Comparison of ENCODE assay signal across 8 mouse cellular contexts in the genomic region with DNA sequence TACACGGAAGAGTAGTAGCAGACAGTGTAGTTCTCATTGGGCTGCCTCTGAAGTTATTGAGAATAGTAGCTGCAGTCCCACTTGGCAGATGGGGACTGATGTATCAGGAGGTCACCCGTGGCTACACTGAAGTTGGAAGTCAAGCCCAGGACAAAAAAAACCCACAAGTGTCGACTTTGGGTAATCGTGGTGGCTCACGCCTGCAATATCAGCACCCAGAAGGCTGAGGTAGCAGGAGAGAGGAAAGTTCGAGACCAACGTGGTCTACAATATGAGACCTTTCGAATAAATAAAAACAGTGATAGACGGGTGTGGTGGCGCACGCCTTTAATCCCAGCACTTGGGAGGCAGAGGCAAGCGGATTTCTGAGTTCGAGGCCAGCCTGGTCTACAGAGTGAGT. TPM values are rescaled to one million over a fixed set of nuclear protein-coding genes. Genes with fewer than 3 reads are reported as not detected.
DNase-seq lines count a peak whose midpoint lies in the region; ATAC-seq and TF ChIP-seq lines count a peak whose summit lies in the region.

No protein-coding gene starts in this region.

- DNase-seq in kidney, adult 9 months = no peak
- peak; percentile 59 for DNase-seq in MEL (ENCODE audit: low read depth, low spot score)
- DNase-seq in heart, postnatal 0 days (ENCODE audit: low spot score) = no peak
- no peak for DNase-seq in midbrain, embryonic 11.5 days (ENCODE audit: low spot score, missing footprints)
- DNase-seq in urinary bladder, postnatal 4 days (ENCODE audit: low spot score in 2 of 2) = no peak
- DNase-seq in embryo, embryonic 10.5 days (ENCODE audit: low spot score) = no peak
- no peak for DNase-seq in retina, postnatal 1 day

- TF ChIP-seq POLR2A in MEL (IDR thresholded peaks at IDR 0.05; ENCODE audit: control insufficient read depth in 1 of 2, insufficient read depth in 1 of 2, low read depth in 1 of 2, low read length in 2 of 2, poor library complexity in 1 of 2) = no peak

- H3K9ac ChIP-seq in kidney, embryonic 14.5 days (ENCODE audit: low read depth, low read length) = peak overlapping the region; percentile 56; the same call in 1 of the 2 replicates
- peak overlapping the region; percentile 74 for H3K9ac ChIP-seq in MEL (ENCODE audit: control insufficient read depth, low read depth, low read length, poor library complexity, severe bottlenecking)
- H3K9ac ChIP-seq in heart, postnatal 0 days (replicated peaks; ENCODE audit: low read depth, low read length) = peak overlapping the region; percentile 68; the same call in 1 of the 2 replicates
- H3K9ac ChIP-seq in midbrain, embryonic 11.5 days (ENCODE audit: low read length) = peak overlapping the region; percentile 53

- WGBS in kidney, embryonic 14.5 days = 47% methylated on average over 13 of the region's 13 CpGs
- 38% methylated on average over 13 of the region's 13 CpGs for WGBS in heart, postnatal 0 days
- 43% methylated on average over 13 of the region's 13 CpGs for WGBS in midbrain, embryonic 11.5 days

- TF ChIP-seq CTCF in MEL (IDR thresholded peaks at IDR 0.05 in 2 of 3, conservative IDR thresholded peaks at IDR 0.05 in 1 of 3; ENCODE audit: control insufficient read depth in 1 of 3, insufficient read depth in 1 of 3, low read depth in 2 of 3, low read length in 3 of 3, poor library complexity in 1 of 3, severe bottlenecking in 1 of 3) = no peak
- TF ChIP-seq CTCF in heart, postnatal 0 days (IDR thresholded peaks at IDR 0.05; ENCODE audit: low read depth) = no peak

- no peaks in the 10 kb centered on the region for H3K79me2 ChIP-seq in MEL (ENCODE audit: control insufficient read depth, insufficient read depth, low read length, poor library complexity)

- no peak for ATAC-seq in kidney, embryonic 14.5 days (ENCODE audit: low FRiP score, low TSS enrichment)
- ATAC-seq in heart, postnatal 0 days (ENCODE audit: insufficient read depth, low read depth) = no peak
- ATAC-seq in midbrain, embryonic 11.5 days (ENCODE audit: low FRiP score) = no peak

- H3K4me2 ChIP-seq in kidney, embryonic 14.5 days (replicated peaks; ENCODE audit: low read depth, low read length) = peak overlapping the region; percentile 56
- H3K4me2 ChIP-seq in heart, postnatal 0 days (ENCODE audit: low read depth, low read length) = peak overlapping the region; percentile 83
- peak overlapping the region; percentile 46 for H3K4me2 ChIP-seq in midbrain, embryonic 11.5 days

- TF ChIP-seq EP300 in MEL (IDR thresholded peaks at IDR 0.05; ENCODE audit: low read depth in 1 of 2, low read length in 2 of 2) = no peak
- TF ChIP-seq EP300 in heart, postnatal 0 days (IDR thresholded peaks at IDR 0.05; ENCODE audit: low read depth) = no peak

- no peaks in the 10 kb centered on the region for H3K9me3 ChIP-seq in kidney, embryonic 14.5 days (ENCODE audit: control insufficient read depth, low read length)
- H3K9me3 ChIP-seq in MEL (replicated peaks; ENCODE audit: insufficient read depth, low read length) = no peaks in the 10 kb centered on the region
- no peaks in the 10 kb centered on the region for H3K9me3 ChIP-seq in heart, postnatal 0 days (replicated peaks; ENCODE audit: control insufficient read depth, low read length)
- no peaks in the 10 kb centered on the region for H3K9me3 ChIP-seq in midbrain, embryonic 11.5 days (ENCODE audit: control insufficient read depth, low read length)

- peaks cover 6% of the 10 kb centered on the region; the same call in 1 of the 2 replicates for H3K4me1 ChIP-seq in kidney, embryonic 14.5 days (ENCODE audit: control insufficient read depth, insufficient read depth, low read length)
- peaks cover 12 to 31% of the 10 kb centered on the region in 2 experiments for H3K4me1 ChIP-seq in MEL (ENCODE audit: control insufficient read depth in 1 of 2, insufficient read depth in 2 of 2, low read length in 2 of 2)
- 0 out of 2 replicates have a peak, but pooled peaks cover 4% of the 10 kb centered on the region for H3K4me1 ChIP-seq in heart, postnatal 0 days (ENCODE audit: control insufficient read depth, insufficient read depth)
- no peaks in the 10 kb centered on the region for H3K4me1 ChIP-seq in midbrain, embryonic 11.5 days (ENCODE audit: control insufficient read depth, insufficient read depth, low read length)

- TF ChIP-seq RAD21 in MEL (IDR thresholded peaks at IDR 0.05; ENCODE audit: low read depth, low read length) = no peak

- H3K27me3 ChIP-seq in kidney, embryonic 14.5 days (ENCODE audit: control insufficient read depth, insufficient read depth, low read length) = no peaks in the 10 kb centered on the region
- no peaks in the 10 kb centered on the region for H3K27me3 ChIP-seq in MEL (ENCODE audit: control insufficient read depth in 1 of 2, insufficient read depth in 2 of 2, low read length in 2 of 2)
- no peaks in the 10 kb centered on the region for H3K27me3 ChIP-seq in heart, postnatal 0 days (ENCODE audit: control insufficient read depth, insufficient read depth, low read length)
- no peaks in the 10 kb centered on the region for H3K27me3 ChIP-seq in midbrain, embryonic 11.5 days (ENCODE audit: control insufficient read depth, insufficient read depth, low read length)

- H3K36me3 ChIP-seq in kidney, embryonic 14.5 days (ENCODE audit: control insufficient read depth, insufficient read depth, low read length) = no peaks in the 10 kb centered on the region
- peaks cover 0 to 22% of the 10 kb centered on the region in 2 experiments; a peak in 2 of 4 replicates for H3K36me3 ChIP-seq in MEL (ENCODE audit: control insufficient read depth in 1 of 2, insufficient read depth in 2 of 2, low read length in 2 of 2)
- no peaks in the 10 kb centered on the region for H3K36me3 ChIP-seq in heart, postnatal 0 days (replicated peaks; ENCODE audit: control insufficient read depth, insufficient read depth, low read length)
- no peaks in the 10 kb centered on the region for H3K36me3 ChIP-seq in midbrain, embryonic 11.5 days (ENCODE audit: control insufficient read depth, insufficient read depth, low read length)

- no peak overlapping the region for H3K27ac ChIP-seq in kidney, embryonic 14.5 days (ENCODE audit: low read depth, low read length)
- no peak overlapping the region for H3K27ac ChIP-seq in MEL (ENCODE audit: control insufficient read depth, low read depth, low read length)
- peak overlapping the region; percentile 77 for H3K27ac ChIP-seq in heart, postnatal 0 days (ENCODE audit: low read depth)
- no peak overlapping the region for H3K27ac ChIP-seq in midbrain, embryonic 11.5 days (ENCODE audit: low read depth, low read length)

- H3K4me3 ChIP-seq in kidney, embryonic 14.5 days (ENCODE audit: low read length) = peak overlapping the region; percentile 54
- H3K4me3 ChIP-seq in MEL (ENCODE audit: control insufficient read depth in 1 of 2, insufficient read depth in 1 of 2, low read depth in 2 of 2, low read length in 2 of 2) = peak overlapping the region; percentile 77 to 78
- peak overlapping the region; percentile 69 for H3K4me3 ChIP-seq in heart, postnatal 0 days (ENCODE audit: low read depth, low read length)
- peak overlapping the region; percentile 45 for H3K4me3 ChIP-seq in midbrain, embryonic 11.5 days (ENCODE audit: low read depth, low read length)

TF ChIP-seq in MEL, 35 proteins besides CTCF, POLR2A, EP300 and RAD21:
- TF ChIP-seq HCFC1 (IDR thresholded peaks at IDR 0.05; ENCODE audit: low read depth, low read length) (no peak), TBP (IDR thresholded peaks at IDR 0.05; ENCODE audit: low read depth, low read length) (peak; percentile 89), ZKSCAN1 (IDR thresholded peaks at IDR 0.05; ENCODE audit: low read depth, low read length) (no peak), CHD2 (IDR thresholded peaks at IDR 0.05; ENCODE audit: low read length) (no peak), MAX (IDR thresholded peaks at IDR 0.05; ENCODE audit: low read length) (no peak), RCOR1 (IDR thresholded peaks at IDR 0.05; ENCODE audit: low read depth, low read length) (no peak), MYC (IDR thresholded peaks at IDR 0.05; ENCODE audit: low read depth, low read length) (0 out of 2 replicates have a peak, but pooled peaks have one; percentile 2)

RNA-seq across cellular contexts. Expression of gene Map1lc3b, which starts 5.4 kb away (rescaled TPM):
- polyA plus RNA-seq in kidney, embryonic 14.5 days (2014; fragmentation: Nextera tagmentation; extraction: Ambion mirVana) = 204 and 205 TPM in 2 replicates
- 56.4 and 61.0 TPM in 2 replicates for total RNA-seq in MEL (2012; rRNA removed)
- polyA plus RNA-seq in MEL (2012; ENCODE audit: insufficient read depth in 1 of 2, insufficient read length in 2 of 2, low read depth in 1 of 2, low replicate concordance in 2 of 2, missing spikeins in 1 of 2) = 10 to 100 TPM in 1 of 2 experiments, not detected in 1; 68.8 TPM
- total RNA-seq in heart, postnatal 0 days (2014; rRNA removed; ENCODE audit: low replicate concordance) = 186 and 191 TPM in 2 replicates
- 313 and 342 TPM in 2 replicates for polyA plus RNA-seq in heart, postnatal 0 days (2015; fragmentation: Nextera tagmentation; extraction: Ambion mirVana)
- polyA plus RNA-seq in midbrain, embryonic 11.5 days (2014; fragmentation: Nextera tagmentation; extraction: Ambion mirVana) = 282 and 283 TPM in 2 replicates

RNA-seq across cellular contexts. Expression of gene Fbxo31, which starts 6.1 kb away (rescaled TPM):
- polyA plus RNA-seq in kidney, embryonic 14.5 days (2014; fragmentation: Nextera tagmentation; extraction: Ambion mirVana) = 15.5 and 17.0 TPM in 2 replicates
- total RNA-seq in MEL (2012; rRNA removed) = 13.9 and 16.0 TPM in 2 replicates
- 10 to 100 TPM in 1 of 2 experiments, not detected in 1; 35.3 TPM for polyA plus RNA-seq in MEL (2012; ENCODE audit: insufficient read depth in 1 of 2, insufficient read length in 2 of 2, low read depth in 1 of 2, low replicate concordance in 2 of 2, missing spikeins in 1 of 2)
- total RNA-seq in heart, postnatal 0 days (2014; rRNA removed; ENCODE audit: low replicate concordance) = 26.7 and 28.9 TPM in 2 replicates
- polyA plus RNA-seq in heart, postnatal 0 days (2015; fragmentation: Nextera tagmentation; extraction: Ambion mirVana) = 12.7 and 13.5 TPM in 2 replicates
- 11.0 and 16.3 TPM in 2 replicates for polyA plus RNA-seq in midbrain, embryonic 11.5 days (2014; fragmentation: Nextera tagmentation; extraction: Ambion mirVana)

RNA-seq across cellular contexts. Expression of gene 1700018B08Rik, which starts 40.6 kb away (rescaled TPM):
- not detected in 2 replicates for polyA plus RNA-seq in kidney, embryonic 14.5 days (2014; fragmentation: Nextera tagmentation; extraction: Ambion mirVana)
- total RNA-seq in MEL (2012; rRNA removed) = not detected in 2 replicates
- not detected for polyA plus RNA-seq in MEL (2012; ENCODE audit: insufficient read depth in 1 of 2, insufficient read length in 2 of 2, low read depth in 1 of 2, low replicate concordance in 2 of 2, missing spikeins in 1 of 2)
- not detected in 2 replicates for total RNA-seq in heart, postnatal 0 days (2014; rRNA removed; ENCODE audit: low replicate concordance)
- polyA plus RNA-seq in heart, postnatal 0 days (2015; fragmentation: Nextera tagmentation; extraction: Ambion mirVana) = not detected in 2 replicates
- polyA plus RNA-seq in midbrain, embryonic 11.5 days (2014; fragmentation: Nextera tagmentation; extraction: Ambion mirVana) = not detected in 2 replicates
